10 mouse cellular contexts compared by ENCODE assay signal in genomic region chr1:166738029-166738428, GRCm38 (mm10). TPM values are rescaled to one million over a fixed set of nuclear protein-coding genes. Genes with fewer than 3 reads are reported as not detected.
DNase-seq lines count a peak whose midpoint lies in the region; ATAC-seq and TF ChIP-seq lines count a peak whose summit lies in the region.
"Had no signal": no experiment of that assay in that cellular context is flagged by ENCODE, and none has a peak within 500 bp of the region (broad histone marks: within the 10 kb centered on the region; RNA-seq: fewer than 3 reads in every experiment).

No protein-coding gene starts in this region.

- intact Hi-C loops in gastrocnemius, adult 2 months (cut with DNase I): no loop called here

- no peak overlapping the region for H3K4me3 ChIP-seq in gastrocnemius, adult 2 months
- no peak overlapping the region for H3K4me3 ChIP-seq in midbrain, embryonic 14.5 days (replicated peaks; ENCODE audit: low read depth, low read length)
- H3K4me3 ChIP-seq in midbrain, embryonic 16.5 days (ENCODE audit: low read depth, low read length): no peak overlapping the region
- no peak overlapping the region for H3K4me3 ChIP-seq in hindbrain, postnatal 0 days (ENCODE audit: low read length)
- H3K4me3 ChIP-seq: midbrain, embryonic 12.5 days had no signal

- no peak; the same call in 1 of the 2 replicates for ATAC-seq in midbrain, embryonic 14.5 days (ENCODE audit: low FRiP score, low TSS enrichment)
- ATAC-seq in midbrain, embryonic 16.5 days: no peak
- ATAC-seq in hindbrain, postnatal 0 days: no peak

- WGBS in midbrain, embryonic 14.5 days: 0% methylated on average over 2 of the region's 2 CpGs
- 1% methylated on average over 2 of the region's 2 CpGs for WGBS in midbrain, embryonic 16.5 days
- WGBS in hindbrain, postnatal 0 days: 2% methylated on average over 2 of the region's 2 CpGs

- H3K9me3 ChIP-seq in midbrain, embryonic 14.5 days (ENCODE audit: control insufficient read depth, low read length): no peaks in the 10 kb centered on the region
- H3K9me3 ChIP-seq in midbrain, embryonic 16.5 days (replicated peaks; ENCODE audit: control insufficient read depth, low read length, poor library complexity, severe bottlenecking): no peaks in the 10 kb centered on the region
- no peaks in the 10 kb centered on the region for H3K9me3 ChIP-seq in hindbrain, postnatal 0 days (ENCODE audit: low read length)
- H3K9me3 ChIP-seq: midbrain, embryonic 12.5 days had no signal

- H3K9ac ChIP-seq in midbrain, embryonic 14.5 days (replicated peaks; ENCODE audit: low read length): no peak overlapping the region
- no peak overlapping the region for H3K9ac ChIP-seq in midbrain, embryonic 16.5 days (ENCODE audit: low read depth, low read length)
- H3K9ac ChIP-seq in hindbrain, postnatal 0 days (replicated peaks; ENCODE audit: low read length): no peak overlapping the region
- H3K9ac ChIP-seq: midbrain, embryonic 12.5 days had no signal

- DNase-seq in gastrocnemius, adult 2 months: no peak
- no peak for DNase-seq in gastrocnemius, adult 8-10 months (ENCODE audit: low spot score in 2 of 2)
- DNase-seq in midbrain, embryonic 14.5 days: peak; percentile 77
- DNase-seq in cerebellum, adult 11 months: peak; percentile 38
- DNase-seq in hindbrain, postnatal 0 days (ENCODE audit: low spot score): peak; percentile 57
- peak; percentile 77 for DNase-seq in retina, embryonic 14.5 days (ENCODE audit: low spot score)
- DNase-seq in ovary, postnatal 14 days (ENCODE audit: low spot score): no peak

- peak; percentile 77 for TF ChIP-seq CTCF in gastrocnemius, adult 2 months (IDR thresholded peaks at IDR 0.05)
- peak; percentile 81 for TF ChIP-seq CTCF in hindbrain, postnatal 0 days (IDR thresholded peaks at IDR 0.05; ENCODE audit: low read depth)

- H3K36me3 ChIP-seq in midbrain, embryonic 14.5 days (ENCODE audit: control insufficient read depth, insufficient read depth, low read length): no peaks in the 10 kb centered on the region
- no peaks in the 10 kb centered on the region for H3K36me3 ChIP-seq in midbrain, embryonic 16.5 days (ENCODE audit: control insufficient read depth, insufficient read depth, low read length)
- H3K36me3 ChIP-seq in hindbrain, postnatal 0 days (ENCODE audit: insufficient read depth, low read length): no peaks in the 10 kb centered on the region
- H3K36me3 ChIP-seq: midbrain, embryonic 12.5 days had no signal

- H3K27ac ChIP-seq in gastrocnemius, adult 2 months: no peak overlapping the region
- no peak overlapping the region for H3K27ac ChIP-seq in midbrain, embryonic 14.5 days (replicated peaks; ENCODE audit: low read depth, low read length)
- H3K27ac ChIP-seq in midbrain, embryonic 16.5 days (ENCODE audit: low read length): no peak overlapping the region
- H3K27ac ChIP-seq in hindbrain, postnatal 0 days: no peak overlapping the region
- H3K27ac ChIP-seq: midbrain, embryonic 12.5 days had no signal

- no peaks in the 10 kb centered on the region for H3K4me1 ChIP-seq in midbrain, embryonic 14.5 days (ENCODE audit: control insufficient read depth, insufficient read depth, low read length)
- peaks cover 3% of the 10 kb centered on the region; the same call in 1 of the 2 replicates for H3K4me1 ChIP-seq in midbrain, embryonic 16.5 days (ENCODE audit: control insufficient read depth, insufficient read depth, low read length)
- H3K4me1 ChIP-seq in hindbrain, postnatal 0 days (ENCODE audit: insufficient read depth, low read length): no peaks in the 10 kb centered on the region
- H3K4me1 ChIP-seq: midbrain, embryonic 12.5 days had no signal

- no peak overlapping the region for H3K4me2 ChIP-seq in midbrain, embryonic 14.5 days (ENCODE audit: low read length)
- H3K4me2 ChIP-seq in midbrain, embryonic 16.5 days (ENCODE audit: low read length): no peak overlapping the region
- no peak overlapping the region for H3K4me2 ChIP-seq in hindbrain, postnatal 0 days (ENCODE audit: low read depth, low read length)
- H3K4me2 ChIP-seq: midbrain, embryonic 12.5 days had no signal

- no peaks in the 10 kb centered on the region for H3K27me3 ChIP-seq in midbrain, embryonic 14.5 days (ENCODE audit: control insufficient read depth, insufficient read depth, low read length)
- no peaks in the 10 kb centered on the region for H3K27me3 ChIP-seq in midbrain, embryonic 16.5 days (ENCODE audit: control insufficient read depth, insufficient read depth, low read depth, low read length)
- no peaks in the 10 kb centered on the region for H3K27me3 ChIP-seq in hindbrain, postnatal 0 days (ENCODE audit: insufficient read depth, low read length)
- H3K27me3 ChIP-seq: midbrain, embryonic 12.5 days had no signal

RNA-seq across cellular contexts. Expression of gene Fmo9, which starts 56.4 kb away (rescaled TPM):
- not detected for total RNA-seq in gastrocnemius, adult 2 months (2021)
- total RNA-seq in gastrocnemius, adult 8-10 months (2022): not detected
- polyA plus RNA-seq in midbrain, embryonic 14.5 days (2014; fragmentation: Nextera tagmentation; extraction: Ambion mirVana): not detected in 2 replicates
- not detected in 2 replicates for polyA plus RNA-seq in midbrain, embryonic 16.5 days (2015; fragmentation: Nextera tagmentation; extraction: Ambion mirVana)
- total RNA-seq in hindbrain, postnatal 0 days (2014; rRNA removed): 0.25 TPM in 1 of 2 replicates, not detected in the other
- polyA plus RNA-seq in hindbrain, postnatal 0 days (2015; fragmentation: Nextera tagmentation; extraction: Ambion mirVana): not detected in 2 replicates
- polyA plus RNA-seq: heart, embryonic 16.5 days; midbrain, embryonic 12.5 days had no signal

Comparison
In these comparisons a context has a peak if more than half of its experiments do, and no peak if none do; other contexts are left out.
1. DNase-seq: peak in midbrain, embryonic 14.5 days (single experiment), cerebellum, adult 11 months (single experiment), hindbrain, postnatal 0 days (single experiment) and retina, embryonic 14.5 days (single experiment); none in gastrocnemius, adult 2 months (single experiment), gastrocnemius, adult 8-10 months (0 of 2) and ovary, postnatal 14 days (single experiment).